Mouse (Mus musculus) C2C12 (cell line): ENCODE measurements around the gene Acot9. TPM values are rescaled to one million over a fixed set of nuclear protein-coding genes. Genes with fewer than 3 reads are reported as not detected.

Experiments
- H3K27me3 ChIP-seq: one replicate; pipeline ENCODE4 v1.6.1; 2011; ENCODE audit not compliant: control insufficient read depth, insufficient read depth, insufficient read length
- H3K36me3 ChIP-seq: one replicate; pipeline ENCODE4 v1.6.1; 2011; ENCODE audit not compliant: control insufficient read depth, insufficient read depth
- H3K4me3 ChIP-seq: one replicate; pipeline ENCODE4 v1.5.1; 2011; ENCODE audit warnings: mild to moderate bottlenecking, control low read depth; ENCODE audit not compliant: poor library complexity, insufficient read depth, severe bottlenecking
- H3K79me2 ChIP-seq: one replicate; pipeline ENCODE4 v1.6.1; 2011; ENCODE audit not compliant: control insufficient read depth, insufficient read depth
- H3K79me3 ChIP-seq: one replicate; pipeline ENCODE4 v1.6.1; 2011; ENCODE audit warnings: low read depth, control low read depth
- H3ac ChIP-seq: one replicate; pipeline ENCODE3; 2011; ENCODE audit warnings: low read depth; ENCODE audit not compliant: control insufficient read depth, insufficient read length
- CEBPB ChIP-seq: IDR thresholded peaks from one replicate; pipeline ENCODE4 v1.6.1; 2011; ENCODE audit warnings: low read depth, mild to moderate bottlenecking, control low read depth, moderate library complexity
- CTCF ChIP-seq: IDR thresholded peaks from one replicate; pipeline ENCODE4 v1.5.1; 2011; ENCODE audit not compliant: control insufficient read depth, insufficient read depth, insufficient read length
- FOSL1 ChIP-seq: IDR thresholded peaks from one replicate; pipeline ENCODE4 v1.8.0; 2011; ENCODE audit warnings: mild to moderate bottlenecking, low read length; ENCODE audit not compliant: poor library complexity, insufficient read depth, severe bottlenecking
- MAX ChIP-seq: IDR thresholded peaks from one replicate; pipeline ENCODE4 v1.6.1; 2011; ENCODE audit warnings: mild to moderate bottlenecking, control low read depth
- MYOD1 ChIP-seq: IDR thresholded peaks from one replicate; pipeline ENCODE4 v1.6.1; 2011; ENCODE audit warnings: low read depth; ENCODE audit not compliant: control insufficient read depth, insufficient read length
- MYOG ChIP-seq: IDR thresholded peaks from one replicate; pipeline ENCODE4 v1.6.1; 2011; ENCODE audit not compliant: control insufficient read depth, insufficient read length; ENCODE audit errors: extremely low read depth
- USF1 ChIP-seq: IDR thresholded peaks from one replicate; pipeline ENCODE4 v1.6.1; 2011; ENCODE audit warnings: low read depth, mild to moderate bottlenecking, control low read depth, moderate library complexity
- polyA plus RNA-seq: library from polyadenylated mRNA; unstranded; fragments of >200 nt; fragmentation: generic; extraction: Trizol; gene quantifications from one replicate; pipeline ENCODE4 v1.2.1, GENCODE M21; 2012; ENCODE audit warnings: missing spikeins

Gene Acot9
- polyA plus RNA-seq, 1 experiment: 61.1 TPM

- TF ChIP-seq MYOG: no peak
- no peak for TF ChIP-seq CTCF
- no peak for TF ChIP-seq USF1
- no peak for TF ChIP-seq CEBPB
- no peak for TF ChIP-seq MAX
- TF ChIP-seq FOSL1: no peak
- peaks cover 10% of the 10 kb centered on the region for H3K79me3 ChIP-seq
- peak overlapping the region; percentile 49 for H3K4me3 ChIP-seq
- H3K36me3 ChIP-seq: no peaks in the 10 kb centered on the region
- peaks cover 29% of the 10 kb centered on the region for H3K79me2 ChIP-seq
- peak overlapping the region; percentile 69 for H3ac ChIP-seq
- no peaks in the 10 kb centered on the region for H3K27me3 ChIP-seq
Measured at GRCm38 (mm10) chrX:155337567-155337904, 75.3 kb downstream of the Acot9 start.

GRCm38 (mm10) chrX:155337905-155338721, 75.9 kb downstream of the Acot9 start:
- peak overlapping the region; percentile 49 for H3K4me3 ChIP-seq
- TF ChIP-seq FOSL1 (no peak), CEBPB (no peak), USF1 (peak; percentile 70), MAX (peak; percentile 77)

DNA sequence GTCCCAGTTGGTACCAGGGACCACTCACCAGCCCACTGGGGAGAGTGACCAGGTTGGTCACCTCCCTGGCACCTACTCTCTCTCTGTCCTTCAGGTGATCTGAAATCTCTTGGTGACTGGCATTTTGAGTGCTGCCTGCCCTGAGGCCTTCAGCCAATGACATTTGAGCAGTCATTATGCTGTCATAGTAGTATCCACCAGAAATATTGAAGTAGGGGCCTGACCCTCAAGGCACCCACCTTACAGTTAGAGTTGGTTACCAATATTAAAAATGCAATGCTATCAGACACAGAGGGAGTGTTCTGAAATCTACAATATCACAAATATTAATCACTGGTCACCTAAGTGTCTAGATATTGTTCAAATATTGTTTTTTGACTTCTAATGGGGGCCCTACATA, 78.4 kb downstream of the Acot9 start, which contains the start of gene Prdx4:
Prdx4 (minus strand) TSS at position 101 of the 400 bp plus-strand sequence.
- Histone ChIP-seq H3K4me3 (no peak within 1 kb of the TSS), H3ac (no peak within 1 kb of the TSS), H3K79me3 (peaks cover 9% of the 10 kb centered on the region), H3K27me3 (no peaks in the 10 kb centered on the region), H3K36me3 (no peaks in the 10 kb centered on the region), H3K79me2 (peaks cover 20% of the 10 kb centered on the region)
- TF ChIP-seq FOSL1 (no peak), MYOD1 (no peak), USF1 (no peak), MAX (no peak), CEBPB (no peak), CTCF (no peak), MYOG (no peak)

More at GRCm38 (mm10) chrX:155337905-155338721, 75.9 kb downstream of the Acot9 start:
- peak overlapping the region; percentile 69 for H3ac ChIP-seq
- H3K27me3 ChIP-seq: no peaks in the 10 kb centered on the region
- peaks cover 29% of the 10 kb centered on the region for H3K79me2 ChIP-seq
- no peaks in the 10 kb centered on the region for H3K36me3 ChIP-seq
- peaks cover 10% of the 10 kb centered on the region for H3K79me3 ChIP-seq

GRCm38 (mm10) chrX:155346249-155346648, 84.0 kb downstream of the Acot9 start:
- Histone ChIP-seq H3K36me3 (no peaks in the 10 kb centered on the region), H3K4me3 (no peak overlapping the region), H3K79me2 (no peaks in the 10 kb centered on the region), H3ac (no peak overlapping the region), H3K27me3 (no peaks in the 10 kb centered on the region), H3K79me3 (no peaks in the 10 kb centered on the region)
- no peak for TF ChIP-seq MYOD1

Other genes starting within 250 kb of the Acot9 start
- gene Magea5, start 199.3 kb upstream of the Acot9 start, polyA plus RNA-seq: 0.49 TPM
- gene Magea1, start 172.7 kb upstream of the Acot9 start, polyA plus RNA-seq: not detected
- 0.20 TPM for gene Magea2, start 168.8 kb upstream of the Acot9 start, polyA plus RNA-seq
- not detected for gene Cldn34b2, start 134.0 kb upstream of the Acot9 start, polyA plus RNA-seq
- 122 TPM for gene Sat1, start 46.0 kb upstream of the Acot9 start, polyA plus RNA-seq
- 191 TPM for gene Prdx4, start 78.3 kb downstream of the Acot9 start, polyA plus RNA-seq